Mouse (Mus musculus) liver, embryonic 14.5 days (tissue): ENCODE data around the gene Prss44. TPM values are rescaled to one million over a fixed set of nuclear protein-coding genes. Genes with fewer than 3 reads are reported as not detected.
"Not testable (repeated sequence)": the region's sequence is repeated elsewhere in the genome, so short reads cannot be mapped to it uniquely, and the experiment has no call there.

Source experiments
- ATAC-seq: fragments of 200-750 bp; cut with Nextera tagmentation; 2 replicates; pipeline ENCODE4 v1.8.0; 2017; ENCODE audit warnings: moderate number of reproducible peaks, mild to moderate bottlenecking, moderate library complexity; ENCODE audit not compliant: insufficient read depth
- DNase-seq, 3 experiments: peaks; one replicate each; pipeline ENCODE4 v3.0.0-alpha.2; 2012 to 2013; ENCODE audit warnings: low read depth in 3 of 3, low spot score in 3 of 3
- H3K27ac ChIP-seq: fragments of 300-500 bp; sonication (generic); 2 replicates; pipeline ENCODE4 v1.5.1; 2014; ENCODE audit warnings: moderate library complexity, mild to moderate bottlenecking, control low read depth, inconsistent platforms
- H3K27me3 ChIP-seq: fragments of 300-500 bp; sonication (generic); 2 replicates; pipeline ENCODE4 v1.6.1; 2014; ENCODE audit warnings: mild to moderate bottlenecking, low read length, moderate library complexity; ENCODE audit not compliant: control insufficient read depth, insufficient read depth
- H3K36me3 ChIP-seq: fragments of 300-500 bp; sonication (generic); replicated peaks from 2 replicates; pipeline ENCODE4 v1.6.1; 2014; ENCODE audit warnings: low read depth; ENCODE audit not compliant: control insufficient read depth, insufficient read depth
- H3K4me1 ChIP-seq, 2 experiments: fragments of 200-500 bp in 1 of 2; fragments of 300-500 bp in 1 of 2; sonication (generic) in 1 of 2; replicated peaks; 2 replicates each; pipeline ENCODE4 v1.6.1; 2012 to 2014; ENCODE audit warnings: antibody characterized with exemption in 1 of 2, inconsistent platforms in 1 of 2, low read length in 1 of 2; ENCODE audit not compliant: control insufficient read depth in 2 of 2, insufficient read depth in 2 of 2
- H3K4me2 ChIP-seq: fragments of 300-500 bp; sonication (generic); 2 replicates; pipeline ENCODE4 v1.6.1; 2014; ENCODE audit warnings: low read depth, mild to moderate bottlenecking, control low read depth, moderate library complexity
- H3K4me3 ChIP-seq, 2 experiments: fragments of 200-500 bp in 1 of 2; fragments of 300-500 bp in 1 of 2; sonication (generic) in 1 of 2; 2 replicates each; pipeline ENCODE4 v1.5.1; 2012 to 2014; ENCODE audit warnings: low read depth in 2 of 2, low read length in 2 of 2, mild to moderate bottlenecking in 2 of 2, control low read depth in 1 of 2, inconsistent platforms in 1 of 2, moderate library complexity in 1 of 2; ENCODE audit not compliant: insufficient read depth in 1 of 2
- H3K9ac ChIP-seq: fragments of 300-500 bp; sonication (generic); replicated peaks from 2 replicates; pipeline ENCODE4 v1.6.1; 2014; ENCODE audit warnings: mild to moderate bottlenecking, control low read depth, moderate library complexity
- H3K9me3 ChIP-seq: fragments of 300-500 bp; sonication (generic); 2 replicates; pipeline ENCODE4 v1.6.1; 2016; ENCODE audit warnings: low read length, mixed read lengths; ENCODE audit not compliant: control insufficient read depth
- CTCF ChIP-seq: IDR thresholded peaks from 2 replicates; pipeline ENCODE4 v1.5.1; 2016; ENCODE audit warnings: antibody characterized with exemption, low read depth, control low read depth
- EP300 ChIP-seq: IDR thresholded peaks from 2 replicates; pipeline ENCODE4 v1.6.1; 2016; ENCODE audit warnings: antibody characterized with exemption, low read depth
- WGBS: fragments of 180-500 bp; shearing (Covaris S2); extraction: QIAGEN DNeasy Blood & Tissue Kit; methylation state at CpG from one replicate; pipeline ENCODE4 v1.1.7; 2014; ENCODE audit not compliant: insufficient replicate concordance; 5-methylcytosine and 5-hydroxymethylcytosine counted together
- polyA plus RNA-seq, 2 experiments: library from polyadenylated mRNA; depleted of rRNA in 1 of 2; stranded (reverse) in 1 of 2; unstranded in 1 of 2; fragments of >200 nt; fragmentation: Nextera tagmentation in 1 of 2; extraction: Ambion mirVana in 1 of 2; gene quantifications; 2 replicates each; pipeline versions ENCODE4 v1.2.1 to v1.2.3; 2012 to 2014

The Prss44 gene
- polyA plus RNA-seq, 2 experiments = not detected

- no peaks in the 10 kb centered on the region for H3K27me3 ChIP-seq
- no peak overlapping the region for H3K9ac ChIP-seq
- no peak overlapping the region for H3K4me3 ChIP-seq
- no peaks in the 10 kb centered on the region for H3K36me3 ChIP-seq
- 47% methylated on average over 4 of the region's 4 CpGs for WGBS
- ATAC-seq (no peak), DNase-seq (no peak)
- H3K9me3 ChIP-seq = no peaks in the 10 kb centered on the region
- TF ChIP-seq EP300 = no peak
- no peak overlapping the region for H3K4me2 ChIP-seq
- no peaks in the 10 kb centered on the region for H3K4me1 ChIP-seq
- no peak overlapping the region for H3K27ac ChIP-seq
Measured at GRCm38 (mm10) chr9:110803294-110803693, 10.5 kb upstream of the Prss44 start.

- Histone ChIP-seq H3K4me1 (no peaks in the 10 kb centered on the region), H3K4me2 (no peak overlapping the region), H3K4me3 (no peak overlapping the region), H3K27ac (no peak overlapping the region), H3K9me3 (no peaks in the 10 kb centered on the region), H3K36me3 (no peaks in the 10 kb centered on the region), H3K9ac (no peak overlapping the region), H3K27me3 (no peaks in the 10 kb centered on the region)
- WGBS = 65% methylated on average over 4 of the region's 4 CpGs
- no peak for DNase-seq
- no peak for ATAC-seq
- TF ChIP-seq CTCF = no peak
- TF ChIP-seq EP300 = no peak
Measured at GRCm38 (mm10) chr9:110810051-110810450, 3.7 kb upstream of the Prss44 start.

DNA sequence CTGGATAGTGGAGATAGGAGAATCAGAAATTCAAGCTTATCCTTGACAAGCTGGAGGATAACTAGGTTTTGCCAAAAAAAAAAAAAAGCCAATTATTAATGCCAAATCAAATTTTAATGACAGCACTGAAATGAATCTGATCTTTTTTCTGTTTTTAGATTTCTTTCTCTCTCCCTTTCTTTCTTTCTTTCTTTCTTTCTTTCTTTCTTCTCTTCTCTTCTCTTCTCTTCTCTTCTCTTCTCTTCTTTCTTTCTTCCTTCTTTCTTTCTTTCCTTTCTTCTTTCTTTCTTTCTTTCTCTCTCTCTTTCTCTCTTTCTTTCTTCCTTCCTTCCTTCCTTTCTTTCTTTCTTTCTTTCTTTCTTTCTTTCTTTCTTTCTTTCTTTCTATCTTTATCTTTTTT lies 6.8 kb downstream of the Prss44 start:
- not testable (repeated sequence) for H3K36me3 ChIP-seq, H3K9me3 ChIP-seq, H3K4me2 ChIP-seq, H3K27me3 ChIP-seq, H3K9ac ChIP-seq, H3K27ac ChIP-seq, DNase-seq, H3K4me3 ChIP-seq, ATAC-seq, H3K4me1 ChIP-seq

GRCm38 (mm10) chr9:110821436-110821835 lies 7.6 kb downstream of the Prss44 start:
- no peaks in the 10 kb centered on the region for H3K9me3 ChIP-seq
- no peak overlapping the region for H3K9ac ChIP-seq
- H3K27me3 ChIP-seq = no peaks in the 10 kb centered on the region
- TF ChIP-seq EP300 (no peak), CTCF (no peak)
- 56% methylated on average over 7 of the region's 7 CpGs for WGBS
- DNase-seq (no peak), ATAC-seq (no peak)
- H3K4me3 ChIP-seq = no peak overlapping the region
- no peak overlapping the region for H3K27ac ChIP-seq
- H3K4me2 ChIP-seq = no peak overlapping the region
- no peaks in the 10 kb centered on the region for H3K36me3 ChIP-seq
- peaks cover 0 to 3% of the 10 kb centered on the region in 2 experiments; a peak in 1 of 4 replicates for H3K4me1 ChIP-seq

GRCm38 (mm10) chr9:110825426-110825825 lies 11.6 kb downstream of the Prss44 start:
- no peak for DNase-seq
- Histone ChIP-seq H3K4me2 (no peak overlapping the region), H3K27me3 (no peaks in the 10 kb centered on the region), H3K27ac (no peak overlapping the region), H3K4me3 (no peak overlapping the region), H3K4me1 (peaks cover 0 to 3% of the 10 kb centered on the region in 2 experiments; a peak in 1 of 4 replicates), H3K36me3 (no peaks in the 10 kb centered on the region), H3K9ac (no peak overlapping the region), H3K9me3 (no peaks in the 10 kb centered on the region)
- ATAC-seq = no peak
- WGBS = 47% methylated on average over 4 of the region's 4 CpGs
- TF ChIP-seq CTCF = no peak
- no peak for TF ChIP-seq EP300

DNA sequence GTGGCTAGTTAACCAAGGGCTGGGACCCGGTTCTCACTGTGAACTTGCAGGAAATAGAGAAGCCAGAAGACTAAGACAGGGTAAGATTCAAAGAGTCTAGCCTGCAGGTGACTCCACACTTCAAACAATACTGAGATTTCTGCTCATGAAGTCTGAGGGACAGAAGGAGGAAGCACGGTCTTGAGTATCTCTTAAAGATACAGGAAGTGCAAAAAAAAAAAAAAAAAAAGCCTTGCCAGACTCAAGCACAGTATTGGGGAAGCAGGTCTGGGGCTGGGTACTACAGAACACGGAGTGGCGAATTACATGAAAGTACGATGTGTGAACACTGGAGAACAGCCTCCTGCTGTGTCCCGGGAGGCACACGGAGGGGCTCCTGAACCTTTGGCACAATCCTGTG lies 12.0 kb downstream of the Prss44 start:
- H3K27ac ChIP-seq = no peak overlapping the region
- H3K4me2 ChIP-seq = no peak overlapping the region
- no peak overlapping the region for H3K4me3 ChIP-seq
- WGBS = 23% methylated on average over 7 of the region's 7 CpGs
- TF ChIP-seq CTCF (no peak), EP300 (no peak)
- H3K9ac ChIP-seq = no peak overlapping the region
- no peaks in the 10 kb centered on the region for H3K27me3 ChIP-seq
- peaks cover 0 to 3% of the 10 kb centered on the region in 2 experiments; a peak in 1 of 4 replicates for H3K4me1 ChIP-seq
- no peaks in the 10 kb centered on the region for H3K36me3 ChIP-seq
- ATAC-seq (no peak), DNase-seq (no peak)
- H3K9me3 ChIP-seq = no peaks in the 10 kb centered on the region
